Comparison of ENCODE assay signal across 8 mouse cellular contexts in genomic region chr11:84870337-84871043, GRCm38 (mm10). TPM values are rescaled to one million over a fixed set of nuclear protein-coding genes. Genes with fewer than 3 reads are reported as not detected.
A peak's percentile ranks its signal among the peaks of the same experiment; 100 is the strongest.
DNase-seq lines count a peak whose midpoint lies in the region; ATAC-seq and TF ChIP-seq lines count a peak whose summit lies in the region.

Ggnbp2 (minus strand) TSS chr11:84870817.

- H3K27ac ChIP-seq in hindbrain, embryonic 14.5 days = peak within 1 kb of the TSS; percentile 100

- CTCF ChIA-PET in Patski (lab: Charles Lee) = no interaction called here

- no peaks in the 10 kb centered on the region for H3K36me3 ChIP-seq in hindbrain, embryonic 14.5 days (replicated peaks; ENCODE audit: control insufficient read depth, insufficient read depth)

- POLR2A ChIA-PET in Patski (lab: Charles Lee) = interaction anchor here (1.8 to 4.0 kb wide), 3 partner anchors 10 to 52 kb away, joined by 5 to 25 read pairs (median 6); partner anchors contain the start of genes Mrm1, Myo19 and Pigw

- no peaks in the 10 kb centered on the region for H3K9me3 ChIP-seq in hindbrain, embryonic 14.5 days (ENCODE audit: control insufficient read depth, low read length)

- H3K4me3 ChIP-seq in hindbrain, embryonic 14.5 days (replicated peaks; ENCODE audit: low read length) = peak within 1 kb of the TSS; percentile 96

- WGBS in hindbrain, embryonic 14.5 days = under 1% methylated on average over 34 of the region's 62 CpGs

- peaks cover 23% of the 10 kb centered on the region for H3K4me1 ChIP-seq in hindbrain, embryonic 14.5 days (replicated peaks; ENCODE audit: control insufficient read depth, insufficient read depth, low read length)

- H3K27me3 ChIP-seq in Patski = no peaks in the 10 kb centered on the region
- H3K27me3 ChIP-seq in hindbrain, embryonic 14.5 days (ENCODE audit: control insufficient read depth, insufficient read depth, low read length) = no peaks in the 10 kb centered on the region

- in situ Hi-C loops in Patski (cut with MboI; ENCODE audit: low pct_unique_long_range_greater_than_20kb) = no loop called here

- H3K9ac ChIP-seq in hindbrain, embryonic 14.5 days = peak within 1 kb of the TSS; percentile 93

- TF ChIP-seq CTCF in Patski (IDR thresholded peaks at IDR 0.05) = no peak

- H3K4me2 ChIP-seq in hindbrain, embryonic 14.5 days (replicated peaks) = peak within 1 kb of the TSS; percentile 93

- ATAC-seq in Patski = peak; percentile 78
- peak; percentile 88 for ATAC-seq in hindbrain, embryonic 14.5 days (ENCODE audit: low FRiP score)

- peak; percentile 51 for DNase-seq in Patski (ENCODE audit: low read depth, low spot score)
- peak; percentile 95 to 96 for DNase-seq in cerebellum, postnatal 14 days
- peak; percentile 69 to 84 for DNase-seq in frontal cortex, postnatal 25 days (ENCODE audit: low spot score in 2 of 2)
- peak; percentile 88 for DNase-seq in hindbrain, embryonic 14.5 days (ENCODE audit: low spot score)
- DNase-seq in left cerebral cortex, adult 11 months (ENCODE audit: low spot score) = peak; percentile 84
- peak; percentile 94 to 96 for DNase-seq in lung, postnatal 4 days
- peak; percentile 89 for DNase-seq in retina, postnatal 7 days (ENCODE audit: low read depth, low spot score)
- peak; percentile 95 for DNase-seq in urinary bladder, adult 2 months (ENCODE audit: low spot score)

RNA-seq across cellular contexts. Expression of gene Ggnbp2, which starts in this region (rescaled TPM):
- 100 TPM for polyA plus RNA-seq in Patski (2021)
- 67.6 and 69.7 TPM in 2 replicates for polyA plus RNA-seq in hindbrain, embryonic 14.5 days (2014; fragmentation: Nextera tagmentation; extraction: Ambion mirVana)
- 85.6 and 91.4 TPM in 2 replicates for polyA plus RNA-seq in urinary bladder, adult 2 months (2012; rRNA removed)

Comparison
In these comparisons a context has a peak if more than half of its experiments do, and no peak if none do; other contexts are left out.
1. Peak in every context shown above with its lines: DNase-seq, ATAC-seq, H3K4me3 ChIP-seq and H3K27ac ChIP-seq.